Mouse (Mus musculus) cerebellum, adult 9-11 months (tissue): Measurements from ENCODE around the gene Tnfrsf9.

Experiments used
- DNase-seq: peaks from one replicate; pipeline ENCODE4 v3.0.0; 2022

Tnfrsf9 gene

DNA sequence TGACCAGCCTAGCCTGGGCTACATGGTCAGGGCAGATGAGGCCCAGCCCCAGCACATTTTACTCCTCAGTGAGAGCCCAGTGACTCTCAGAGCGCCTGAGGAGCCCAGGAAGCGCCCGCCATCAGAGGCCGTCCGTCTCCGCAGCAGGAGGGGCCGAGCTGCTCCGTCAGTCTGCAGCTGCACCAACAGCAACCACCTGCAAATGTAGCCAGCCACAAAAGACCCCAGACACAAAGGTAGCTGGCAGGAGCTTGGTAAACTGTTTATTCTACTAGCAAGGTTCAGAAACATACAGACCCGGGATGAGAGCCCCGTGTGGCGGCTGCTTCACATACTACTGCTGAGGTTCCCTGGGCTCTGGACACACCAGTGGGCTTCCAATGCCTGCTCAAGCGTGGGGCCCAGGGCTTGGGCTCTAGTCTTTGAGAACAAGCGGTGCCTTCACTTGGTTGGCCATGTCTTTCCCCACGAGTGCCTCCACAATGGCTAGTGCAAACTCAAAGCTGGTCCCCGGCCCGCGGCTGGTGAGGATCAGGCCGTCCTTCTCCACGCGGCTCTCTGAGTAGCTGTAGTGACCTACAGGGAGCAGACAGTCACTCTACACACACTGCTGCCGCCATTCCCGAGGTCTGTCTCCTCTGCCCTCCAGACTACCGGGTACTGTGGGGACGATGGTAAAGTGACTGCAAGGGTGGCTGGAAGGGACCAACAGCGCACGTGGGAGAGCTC, 17.3 kb upstream of the Tnfrsf9 start:
- no peak for DNase-seq

GRCm38 (mm10) chr4:150898716-150899365, 15.5 kb upstream of the Tnfrsf9 start:
- no peak for DNase-seq

GRCm38 (mm10) chr4:150900486-150900885, 13.9 kb upstream of the Tnfrsf9 start:
- no peak for DNase-seq

- DNase-seq: peak; percentile 65
Observed at GRCm38 (mm10) chr4:150901651-150902050, 12.7 kb upstream of the Tnfrsf9 start.

DNA sequence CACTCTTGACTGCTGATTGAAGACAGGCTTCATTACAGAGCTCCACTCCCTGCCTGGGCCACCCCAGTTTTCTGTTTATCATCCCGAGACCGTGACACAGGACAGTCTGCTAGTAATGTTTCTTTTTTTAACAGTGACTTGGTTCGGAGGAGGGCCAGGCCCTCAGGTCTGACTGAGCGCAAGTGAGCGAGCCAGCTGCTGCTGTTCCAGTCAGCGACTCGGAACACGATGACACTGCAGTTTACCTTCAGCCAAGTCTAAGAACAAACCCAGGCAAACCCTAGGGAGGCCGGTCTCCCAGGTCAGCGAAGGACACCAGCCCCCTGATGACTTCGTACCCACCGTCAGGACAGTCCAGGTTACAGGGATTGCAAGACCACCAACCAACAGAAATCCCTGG, 12.3 kb upstream of the Tnfrsf9 start:
- no peak for DNase-seq

DNA sequence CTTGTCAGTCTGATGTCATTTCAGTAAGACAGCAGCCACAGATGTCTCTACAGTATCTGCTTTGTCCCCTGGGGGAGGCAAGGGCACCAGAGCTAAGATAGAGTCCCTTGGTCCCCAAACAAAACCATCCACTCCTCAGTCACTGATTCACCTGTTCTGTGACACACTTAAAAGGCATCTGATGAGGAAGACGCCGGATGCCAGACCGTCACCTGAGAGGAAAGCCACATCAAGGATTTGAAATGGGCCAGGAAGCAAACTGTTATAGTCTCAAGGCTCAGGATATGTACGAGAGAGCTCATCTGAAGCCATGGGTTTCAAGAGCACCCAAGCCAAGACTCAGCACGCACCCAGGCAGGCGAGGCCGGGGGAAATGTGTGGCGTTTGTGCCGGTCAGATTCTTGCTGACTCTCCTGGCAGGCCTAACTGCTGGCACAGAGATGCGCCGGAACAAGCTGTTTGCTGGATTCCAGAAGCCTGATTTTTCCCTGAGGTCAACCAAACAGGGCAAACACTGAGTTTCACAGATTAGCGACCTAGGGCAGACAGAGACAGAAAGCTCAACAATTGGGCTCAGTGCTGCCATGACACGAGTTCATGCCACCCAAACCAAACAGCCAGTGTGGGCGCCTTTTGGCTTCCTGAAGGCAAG, 11.1 kb upstream of the Tnfrsf9 start:
- DNase-seq: no peak

GRCm38 (mm10) chr4:150907099-150907498, 7.3 kb upstream of the Tnfrsf9 start:
- no peak for DNase-seq

GRCm38 (mm10) chr4:150908512-150908911, 5.8 kb upstream of the Tnfrsf9 start:
- peak; percentile 57 for DNase-seq

GRCm38 (mm10) chr4:150909451-150910156, 4.8 kb upstream of the Tnfrsf9 start:
- DNase-seq: peak; percentile 99

DNA sequence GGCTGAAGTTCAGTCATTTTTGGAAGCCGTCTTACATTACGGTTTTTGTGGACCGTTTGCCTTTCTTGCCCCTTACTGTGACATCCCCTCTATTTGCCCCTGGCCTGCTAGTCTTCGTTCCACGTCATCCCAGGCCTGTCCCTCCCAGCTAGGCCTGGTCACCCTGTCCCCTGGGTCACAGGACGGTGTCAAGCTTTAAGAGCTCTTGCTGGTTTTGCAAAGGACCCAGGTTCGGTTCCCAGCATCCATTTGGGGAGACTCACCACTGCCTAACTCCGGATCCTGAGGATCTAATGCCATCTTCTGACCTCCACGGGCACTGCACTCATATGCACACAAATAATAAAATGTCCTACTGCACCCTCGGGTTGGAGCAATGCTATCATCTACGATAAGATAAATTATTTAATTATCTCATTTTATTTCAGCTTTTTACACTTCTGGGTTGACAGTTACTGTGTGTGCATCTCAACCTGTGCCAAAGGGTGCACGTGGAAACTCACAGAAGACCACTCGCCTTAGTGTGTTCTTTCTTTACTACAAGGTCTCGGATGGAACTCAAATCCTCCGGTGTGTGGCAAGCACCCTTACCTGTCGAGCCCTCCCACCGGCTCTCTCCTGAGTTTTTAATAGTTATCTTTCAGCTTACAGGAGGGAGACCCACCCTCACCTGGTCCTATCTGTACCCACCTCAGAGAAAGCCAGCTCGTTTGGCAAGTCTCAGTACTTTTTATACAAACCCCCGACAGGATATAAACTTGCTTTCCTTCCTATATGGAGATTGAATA, 4.0 kb upstream of the Tnfrsf9 start:
- DNase-seq: peak; percentile 64

- no peak for DNase-seq
Observed at GRCm38 (mm10) chr4:150913743-150914142, 619 bp upstream of the Tnfrsf9 start.

DNA sequence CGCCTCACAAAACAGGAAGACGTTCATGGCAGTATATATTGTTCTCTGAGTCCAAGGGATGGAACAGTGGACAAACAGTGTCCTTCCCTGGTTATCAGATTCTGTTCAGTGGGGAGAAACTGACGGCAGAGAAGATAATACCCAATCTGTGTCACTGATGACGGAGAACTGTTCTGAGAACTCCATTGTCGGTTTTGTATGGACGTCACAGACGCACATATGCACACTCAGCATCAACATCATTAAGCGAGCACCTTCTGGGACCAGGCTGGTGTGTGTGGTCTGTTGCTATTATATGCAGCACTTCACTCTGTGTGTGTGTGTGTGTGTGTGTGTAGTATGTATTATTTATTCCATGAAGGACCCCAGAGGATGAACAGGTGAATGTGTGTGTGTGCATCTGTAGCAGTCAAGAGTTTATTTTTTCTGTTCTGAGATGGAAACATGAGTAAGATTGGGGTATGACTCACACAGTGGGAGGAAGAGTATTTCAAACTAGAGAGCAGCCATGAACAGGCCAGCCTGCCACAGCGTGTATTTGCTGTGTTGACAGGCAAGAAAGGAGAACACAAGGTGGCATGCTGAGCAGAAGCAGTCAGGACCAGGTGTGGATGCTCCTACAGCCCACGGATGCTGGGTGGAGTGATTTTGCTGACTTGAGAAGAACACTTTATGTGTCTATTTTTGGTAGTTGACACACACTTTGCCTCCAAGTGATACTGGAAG, 982 bp downstream of the Tnfrsf9 start:
- no peak for DNase-seq

DNA sequence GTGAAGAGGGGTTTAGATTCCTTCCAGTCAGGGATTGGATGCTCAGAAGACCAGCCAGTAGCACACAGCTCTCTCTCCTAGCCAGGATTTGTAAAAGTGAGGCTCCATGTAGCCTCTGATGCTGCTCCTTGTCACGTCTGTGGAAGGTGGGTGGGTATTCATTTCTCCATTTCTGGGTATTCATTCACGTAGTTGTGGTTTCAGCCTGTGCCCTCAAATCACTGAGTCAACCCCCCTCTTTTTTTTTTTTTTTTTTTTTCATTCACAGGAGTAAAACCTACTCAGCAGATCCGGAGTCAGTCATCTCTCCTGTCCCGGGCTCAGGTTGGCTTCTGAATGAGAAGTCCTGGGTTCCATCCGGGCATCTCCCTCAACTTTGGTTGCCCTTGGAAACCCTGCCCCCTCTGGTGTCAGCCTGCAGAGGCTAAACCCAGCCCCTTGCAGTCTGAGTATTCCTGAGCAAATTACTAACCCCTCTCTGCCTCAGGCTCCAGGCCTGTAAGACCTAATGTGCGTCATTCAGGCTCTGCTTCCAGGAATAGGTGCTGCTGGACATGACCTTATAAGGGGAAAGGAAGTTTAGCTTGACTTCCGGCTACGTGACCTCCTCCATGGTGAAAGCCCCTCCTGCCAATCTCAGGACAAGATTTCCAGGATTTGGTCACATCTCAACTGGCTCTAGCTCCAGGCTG, 3.1 kb downstream of the Tnfrsf9 start:
- no peak for DNase-seq

DNA sequence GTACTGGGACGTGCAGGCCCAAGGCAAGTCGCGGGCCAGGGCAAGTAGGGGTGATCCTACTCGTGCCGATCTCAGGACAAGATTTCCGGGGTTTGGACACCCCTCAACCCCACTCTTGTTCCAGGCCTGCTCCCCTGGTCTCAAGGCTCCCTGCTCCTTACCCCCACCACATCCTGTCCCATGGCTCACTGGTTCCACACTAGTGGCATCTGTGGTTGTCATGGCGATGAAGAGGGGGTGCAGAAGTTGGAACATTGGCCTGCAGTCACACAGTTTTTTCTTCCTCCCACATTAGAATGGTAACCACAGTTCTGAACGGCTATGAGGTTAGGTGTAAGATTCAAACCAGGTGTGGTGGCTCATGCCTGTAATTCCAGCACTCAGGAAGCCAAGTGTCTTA, 6.8 kb downstream of the Tnfrsf9 start:
- DNase-seq: no peak

- no peak for DNase-seq
Observed at GRCm38 (mm10) chr4:150924308-150924707, 9.9 kb downstream of the Tnfrsf9 start.

- no peak for DNase-seq
Observed at GRCm38 (mm10) chr4:150924936-150925335, 10.6 kb downstream of the Tnfrsf9 start.

DNA sequence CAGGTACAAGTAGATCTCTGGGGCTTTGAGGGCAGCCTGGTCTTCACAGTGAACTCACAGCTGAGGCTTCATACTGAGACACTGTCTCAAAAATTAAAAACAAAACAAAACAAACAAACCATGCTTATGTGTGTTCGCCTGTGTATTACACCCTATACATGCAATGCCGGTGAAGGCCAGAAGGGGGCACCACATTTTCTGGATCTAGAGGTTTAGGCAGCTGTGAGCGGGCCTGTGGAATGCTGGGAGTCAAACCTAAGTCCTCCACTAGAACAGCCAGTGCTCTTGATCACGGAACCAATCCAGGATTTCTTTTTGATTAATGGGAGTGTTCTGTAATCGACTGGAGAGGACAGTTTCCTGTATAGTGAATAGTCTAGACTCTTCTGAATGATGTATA, 11.6 kb downstream of the Tnfrsf9 start:
- no peak for DNase-seq

DNA sequence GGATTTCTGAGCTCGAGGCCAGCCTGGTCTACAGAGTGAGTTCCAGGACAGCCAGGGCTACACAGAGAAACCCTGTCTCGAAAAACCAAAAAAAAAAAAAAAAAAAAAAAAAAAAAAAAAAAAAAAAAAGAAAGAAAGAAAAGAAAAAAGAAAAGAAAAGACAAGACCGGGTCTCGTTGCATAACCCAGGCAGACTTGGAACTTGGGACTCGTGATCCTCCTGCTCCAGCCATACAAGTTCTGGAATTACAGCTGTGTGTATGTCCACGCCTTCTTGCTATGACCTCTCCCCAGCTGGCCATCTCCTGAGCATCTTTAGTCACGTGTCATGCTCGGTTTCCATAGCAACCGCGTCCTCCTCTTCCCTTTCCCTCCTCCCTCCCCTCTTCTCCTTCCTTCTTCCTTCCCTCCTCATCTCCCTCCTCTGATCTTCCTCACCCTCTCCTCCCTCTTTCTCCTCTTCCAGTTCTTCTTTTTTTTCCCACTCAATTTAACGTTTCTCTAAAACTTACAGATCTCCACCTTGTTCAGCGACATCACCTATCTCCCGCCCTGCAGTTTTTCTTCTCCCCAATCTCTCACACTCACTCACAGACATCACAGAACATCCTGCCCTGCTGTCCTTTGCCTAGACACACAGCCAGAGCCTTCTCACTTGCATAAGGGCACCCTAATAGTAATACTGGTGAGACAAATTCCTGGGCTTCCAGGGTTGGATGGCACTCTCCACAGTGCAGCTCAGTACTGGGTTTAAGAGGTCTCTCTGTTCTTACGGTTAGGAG, 12.8 kb downstream of the Tnfrsf9 start:
- no peak for DNase-seq

GRCm38 (mm10) chr4:150927789-150928188, 13.4 kb downstream of the Tnfrsf9 start:
- no peak for DNase-seq

DNA sequence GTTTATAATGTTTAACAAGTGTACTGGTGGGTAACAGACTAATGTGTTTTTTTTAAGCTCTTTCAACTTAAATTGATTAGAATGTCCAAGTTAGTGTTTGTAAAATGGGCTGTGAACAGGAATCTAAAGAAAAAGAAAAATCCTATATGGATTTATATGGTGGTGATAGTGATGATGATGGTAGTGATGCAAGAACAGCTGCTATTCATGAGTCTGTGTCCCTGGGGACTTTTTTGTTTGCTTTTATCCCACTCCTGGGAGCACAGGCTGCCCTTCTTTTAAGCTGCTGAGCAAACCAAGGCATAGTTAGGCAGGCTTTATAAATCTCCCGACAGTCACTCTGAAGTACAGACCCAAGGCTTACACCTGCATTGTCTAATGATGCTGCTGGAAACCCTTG, 19.1 kb downstream of the Tnfrsf9 start:
- DNase-seq: no peak
